Mouse (Mus musculus): ENCODE results near the gene Etv4. TPM values are rescaled to one million over a fixed set of nuclear protein-coding genes. Genes with fewer than 3 reads are reported as not detected.

Etv4 gene
- not detected in 4 replicates for total RNA-seq (2023)

DNA sequence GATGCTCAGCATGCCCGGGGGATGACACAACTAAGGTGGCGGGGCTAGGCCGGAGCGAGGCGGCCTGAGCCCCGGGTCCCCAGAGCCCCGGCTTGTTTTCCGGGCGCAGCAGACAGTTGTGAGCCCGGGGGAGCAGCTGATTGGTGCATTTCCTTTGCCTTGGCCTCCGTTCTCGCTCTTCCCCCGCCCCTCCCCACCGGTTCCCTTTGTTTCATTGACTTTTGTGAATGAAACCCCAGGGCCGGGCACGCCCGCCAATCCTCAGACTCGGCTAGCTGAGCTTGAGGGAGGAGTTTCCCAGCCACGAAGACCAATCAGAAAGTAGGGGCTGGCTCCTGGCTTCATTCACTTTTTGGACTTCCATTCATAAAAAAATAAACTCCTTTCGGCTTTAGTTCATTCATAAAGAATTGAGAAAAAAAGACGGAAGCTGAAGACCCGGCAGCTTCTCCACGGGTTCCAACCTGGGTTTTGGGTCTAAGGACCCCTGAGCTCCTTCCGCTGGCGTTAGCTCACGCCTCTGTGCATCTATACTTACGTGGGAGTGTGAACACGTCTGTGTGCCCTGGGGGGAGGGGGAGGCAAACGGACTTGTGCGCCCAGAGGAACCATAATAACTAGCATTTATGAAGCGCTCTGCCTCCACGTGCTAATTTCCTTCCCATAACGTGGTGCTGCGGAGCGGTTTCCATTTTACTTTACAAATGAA, at the start of gene Etv4:
Gene Etv4, minus strand, starts transcription at position 229 of the 709 bp plus-strand sequence.

GRCm38 (mm10) chr11:101732518-101733440, 52.4 kb downstream of the Etv4 start, which contains the start of gene Dhx8:
Dhx8 (plus strand) TSS chr11:101732919.

Other genes starting within 250 kb of the Etv4 start
- 7.2 to 8.9 TPM (median 8.0 TPM) in 4 replicates for gene Brca1, start 233.4 kb downstream of the Etv4 start, total RNA-seq (2023)
- gene Nbr1, start 233.2 kb downstream of the Etv4 start, total RNA-seq (2023): 130 to 160 TPM (median 142 TPM) in 4 replicates
- gene Tmem106a, start 203.1 kb downstream of the Etv4 start, total RNA-seq (2023): 5.5 to 7.0 TPM (median 6.3 TPM) in 4 replicates
- not detected in 4 replicates for gene Gm11634, start 186.1 kb downstream of the Etv4 start, total RNA-seq (2023)
- gene Rdm1, start 158.2 kb downstream of the Etv4 start, total RNA-seq (2023): 39.2 to 47.8 TPM (median 45.5 TPM) in 4 replicates
- 1.1 to 2.3 TPM (median 2.1 TPM) in 4 replicates for gene Arl4d, start 119.8 kb downstream of the Etv4 start, total RNA-seq (2023)
- 75.8 to 84.7 TPM (median 83.5 TPM) in 4 replicates for gene Dhx8, start 52.5 kb downstream of the Etv4 start, total RNA-seq (2023)
- 0.43 to 0.72 TPM (median 0.60 TPM) in 4 replicates for gene Meox1, start 109.0 kb upstream of the Etv4 start, total RNA-seq (2023)
- gene Sost, start 181.6 kb upstream of the Etv4 start, total RNA-seq (2023): not detected in 4 replicates
- not detected in 4 replicates for gene Cfap97d1, start 198.9 kb upstream of the Etv4 start, total RNA-seq (2023)
- gene Dusp3, start 201.6 kb upstream of the Etv4 start, total RNA-seq (2023): 29.5 to 31.8 TPM (median 30.8 TPM) in 4 replicates
- gene Mpp3, start 243.1 kb upstream of the Etv4 start, total RNA-seq (2023): not detected in 4 replicates

Data from B cell, adult 62 days (primary cell).